Mouse (Mus musculus): Measurements from ENCODE around the gene Anks4b.
A peak's percentile ranks its signal among the peaks of the same experiment; 100 is the strongest.

Gene Anks4b

DNA sequence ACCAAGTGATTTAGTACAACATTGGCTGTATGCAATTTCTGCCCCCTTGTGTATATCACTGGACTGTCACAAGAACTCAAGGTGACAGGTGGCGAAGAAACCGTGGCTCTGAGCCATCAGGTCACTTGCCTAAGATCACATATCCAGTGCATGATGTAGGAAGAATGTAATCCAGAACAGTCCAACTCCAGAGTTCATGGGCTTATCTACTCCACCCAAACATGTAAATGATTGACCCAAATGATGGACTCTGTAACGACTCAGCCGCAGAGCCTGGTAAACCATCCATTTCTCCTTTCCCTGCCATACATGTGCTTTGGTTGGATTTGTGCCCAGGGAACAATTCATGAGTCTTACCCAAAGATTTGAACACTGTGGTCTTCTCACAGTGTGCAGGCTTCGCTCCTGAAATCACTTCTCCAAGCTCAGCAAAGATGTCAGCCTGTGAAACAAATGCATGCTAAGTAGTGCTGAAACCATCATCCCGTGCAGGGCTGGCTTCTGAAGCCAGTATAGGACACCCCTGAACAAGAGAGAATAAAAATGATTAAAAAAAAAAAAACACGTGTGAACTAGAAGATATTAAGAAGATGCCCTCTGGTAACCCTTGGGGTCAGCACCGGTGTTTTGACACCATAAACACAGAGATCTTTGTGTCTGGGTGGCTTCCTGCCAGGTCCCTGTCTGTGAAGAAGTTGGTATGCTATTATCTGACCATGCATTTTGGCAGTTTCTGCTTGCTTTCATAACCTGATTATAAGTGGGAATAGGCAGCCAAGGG lies 15.9 kb downstream of the Anks4b start:
- DNase-seq (ENCODE audit: low read depth): no peak

DNA sequence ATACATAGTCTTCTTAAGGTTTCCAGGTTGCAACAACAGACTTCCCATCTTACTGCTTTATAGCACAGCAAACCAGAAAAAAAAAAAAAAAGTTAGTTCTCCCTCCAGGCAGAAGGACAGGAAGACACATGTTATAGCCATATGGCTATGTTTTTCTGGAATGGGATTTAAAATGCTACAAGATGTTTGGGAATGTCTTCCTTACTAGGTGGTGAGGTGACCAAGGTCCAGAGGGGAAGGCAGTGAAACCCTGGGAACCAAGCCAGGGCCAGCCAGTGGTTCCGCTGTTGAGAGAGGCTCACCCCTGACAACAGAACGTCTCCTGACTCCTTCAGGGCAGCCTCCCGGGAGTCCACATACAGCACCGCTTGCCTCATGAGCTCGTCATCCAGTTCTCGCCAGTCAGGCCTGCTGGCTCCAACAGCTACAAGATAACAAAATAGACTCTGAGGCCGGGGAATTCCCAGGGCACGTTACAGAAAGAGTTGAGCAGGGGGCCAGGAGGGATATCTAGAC lies 16.6 kb downstream of the Anks4b start:
- DNase-seq (ENCODE audit: low read depth): no peak

GRCm38 (mm10) chr7:120192207-120192606 lies 18.5 kb downstream of the Anks4b start:
- DNase-seq (ENCODE audit: low read depth): no peak

DNA sequence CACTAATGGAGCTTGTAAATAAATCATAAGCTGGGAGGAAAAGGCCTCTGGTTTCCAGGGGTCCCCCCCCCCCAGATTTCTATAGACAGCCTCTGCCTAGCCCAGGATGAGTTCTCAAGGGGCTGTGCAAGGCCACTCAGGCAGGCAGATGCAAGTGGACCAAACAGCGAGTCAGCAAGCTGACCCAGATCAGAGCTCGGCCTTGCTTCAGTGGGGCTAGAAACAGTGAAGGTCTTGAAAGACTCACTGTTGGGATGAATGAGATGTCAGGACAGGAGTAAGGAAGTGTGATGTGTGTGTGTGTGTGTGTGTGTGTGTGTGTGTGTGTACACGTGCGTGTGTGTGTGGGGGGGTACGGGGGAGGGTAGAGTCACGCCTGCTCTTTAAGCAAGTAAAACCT lies 19.2 kb downstream of the Anks4b start:
- DNase-seq (ENCODE audit: low read depth): no peak

GRCm38 (mm10) chr7:120195207-120195606 lies 21.5 kb downstream of the Anks4b start:
- no peak for DNase-seq (ENCODE audit: low read depth)

GRCm38 (mm10) chr7:120201231-120201744 lies 27.6 kb downstream of the Anks4b start:
- DNase-seq (ENCODE audit: low read depth): no peak

- DNase-seq (ENCODE audit: low read depth): no peak
Observed at GRCm38 (mm10) chr7:120201771-120202170, 28.1 kb downstream of the Anks4b start, which contains the start of gene Crym. Crym (minus strand) TSS chr7:120202111.

GRCm38 (mm10) chr7:120203789-120204188 lies 30.1 kb downstream of the Anks4b start, which contains the start of gene Abca14:
Abca14 (plus strand) TSS chr7:120203961.
- DNase-seq (ENCODE audit: low read depth): peak; percentile 18

DNA sequence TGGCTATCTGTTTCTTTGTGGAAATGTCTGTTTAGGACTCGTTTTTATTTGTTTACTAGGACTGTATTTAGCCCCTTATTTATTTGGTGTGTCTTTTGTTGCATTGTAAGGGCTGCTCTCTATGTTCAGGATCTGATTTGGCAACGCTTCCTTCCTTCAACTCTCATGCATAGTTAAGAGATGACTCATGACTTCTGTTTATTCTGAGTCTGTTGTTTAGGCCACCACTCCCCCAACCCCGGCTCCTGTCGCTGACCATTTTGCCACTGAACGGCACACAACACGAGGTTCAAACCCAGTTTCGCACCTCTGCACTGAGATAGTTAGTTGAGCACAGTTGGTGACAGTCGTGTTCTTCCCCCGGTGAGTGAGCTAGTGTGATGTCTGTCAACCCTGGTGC lies 32.3 kb downstream of the Anks4b start:
- no peak for DNase-seq (ENCODE audit: low read depth)

DNA sequence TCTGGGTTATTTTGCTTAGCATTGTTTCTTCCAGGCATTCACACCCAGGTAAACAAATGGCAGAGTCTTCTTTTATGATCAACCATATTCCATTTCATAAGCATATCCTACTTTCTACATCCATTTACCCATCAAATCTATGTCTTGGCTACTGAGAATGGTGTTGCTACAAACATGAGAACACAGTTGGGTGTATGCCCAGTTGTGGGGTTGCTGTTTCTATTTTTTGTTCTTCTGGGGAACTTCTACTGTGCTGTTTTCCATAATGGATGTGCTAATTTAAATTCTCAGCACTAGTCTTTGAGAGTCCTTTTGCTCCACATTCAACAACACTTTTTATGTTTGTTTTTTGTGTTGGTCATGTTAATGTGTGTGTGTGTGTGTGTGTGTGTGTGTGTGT lies 54.9 kb downstream of the Anks4b start:
- no peak for DNase-seq (ENCODE audit: low read depth)

Data from naive thymus-derived CD4-positive, alpha-beta T cell, adult 2 months (primary cell).